Mouse (Mus musculus) activated CD4-positive, CD25-positive, alpha-beta regulatory T cell, adult 4 months (primary cell): ENCODE results near the gene Nme8. TPM values are rescaled to one million over a fixed set of nuclear protein-coding genes. Genes with fewer than 3 reads are reported as not detected.

Source experiments
- polyA plus RNA-seq, 2 experiments: library from polyadenylated mRNA; unstranded; fragments of 100-300 nt; shearing (Covaris generic); gene quantifications; one replicate each; pipeline ENCODE4 v1.2.1; 2017

Nme8 gene
- polyA plus RNA-seq, 2 experiments from 2014 or later: not detected

Other genes with a start within 250 kb of the Nme8 start
- gene Epdr1, start 77.9 kb downstream of the Nme8 start, polyA plus RNA-seq: under 1 TPM in 1 of 2 experiments, not detected in 1; 0.54 TPM
- not detected for gene Sfrp4, start 74.7 kb downstream of the Nme8 start, polyA plus RNA-seq
- not detected for gene Gpr141, start 126.5 kb upstream of the Nme8 start, polyA plus RNA-seq